Mouse (Mus musculus) heart, adult 11 months (tissue): ENCODE measurements around the gene Cdc42bpg.
"Not testable (repeated sequence)": the region's sequence is repeated elsewhere in the genome, so short reads cannot be mapped to it uniquely, and the experiment has no call there.

ENCODE experiments used
- DNase-seq: peaks from one replicate; pipeline ENCODE4 v3.0.0; 2022

The Cdc42bpg gene

DNA sequence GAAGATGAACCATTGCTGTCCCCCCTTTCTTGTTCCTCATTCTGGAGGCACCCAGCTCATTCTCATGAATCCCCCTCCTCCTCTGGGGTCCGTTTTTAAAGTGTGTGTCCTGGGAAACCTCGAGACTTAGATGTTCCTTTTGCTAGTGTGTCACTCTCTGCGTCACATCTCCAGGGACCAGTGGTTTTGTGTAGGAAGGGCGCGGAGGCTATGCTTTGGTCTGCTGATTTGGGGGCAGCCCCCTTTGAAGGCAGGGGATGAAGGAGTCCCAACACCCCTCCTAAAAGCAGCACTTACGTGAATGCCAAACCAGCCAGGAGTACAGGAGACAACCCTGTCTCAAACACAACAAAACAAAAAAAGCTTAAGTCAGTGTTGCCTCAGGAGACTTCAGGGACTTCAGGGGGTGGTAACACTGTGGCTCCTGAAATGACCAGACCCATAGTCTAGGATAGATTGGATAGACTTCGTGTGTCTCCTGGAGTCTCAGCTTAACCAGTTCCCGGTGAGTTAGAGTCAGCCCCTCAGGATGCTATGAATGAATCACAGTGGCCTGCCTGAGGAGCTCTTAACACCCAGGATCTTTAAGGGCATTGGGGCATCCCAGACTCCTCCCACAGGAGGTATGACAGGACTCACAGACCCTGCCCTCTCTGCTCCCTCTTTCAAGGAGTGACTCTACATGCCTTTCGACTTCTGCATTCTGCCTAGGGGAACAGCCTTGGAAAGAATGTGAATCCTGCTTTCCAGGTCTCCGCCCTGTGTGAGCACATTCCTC lies 28.4 kb upstream of the Cdc42bpg start:
- DNase-seq = peak; percentile 99

DNA sequence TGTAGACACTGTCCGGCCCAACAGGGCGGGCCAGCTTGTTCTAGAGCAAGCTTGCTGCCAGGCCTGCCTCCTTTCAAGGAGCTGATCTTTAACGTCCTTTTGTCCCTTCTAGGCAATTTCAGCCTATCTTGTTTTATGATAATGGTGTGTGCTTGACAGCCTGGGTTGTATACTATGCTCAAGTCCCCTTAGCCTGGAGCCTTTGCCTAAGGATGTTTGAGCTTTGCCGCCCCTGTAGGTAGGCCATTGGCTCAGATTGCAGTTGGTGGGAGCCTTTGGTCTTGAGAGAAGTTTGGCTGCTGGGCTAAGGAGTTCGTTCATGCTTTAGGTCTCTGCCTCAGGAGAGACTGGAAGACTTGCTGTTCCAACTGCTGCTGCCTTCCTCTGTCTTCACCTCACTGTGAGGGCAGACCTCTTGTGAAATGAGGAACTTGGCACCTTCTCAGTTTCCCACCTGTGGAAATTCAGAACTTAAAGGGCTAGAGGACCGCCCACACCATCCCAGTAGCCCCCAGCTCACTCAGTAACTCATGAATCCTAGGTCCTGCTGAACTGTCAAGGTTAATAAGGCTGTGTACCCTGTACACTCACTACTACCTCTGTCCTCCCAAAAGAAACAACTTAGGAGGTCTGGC lies 27.7 kb upstream of the Cdc42bpg start:
- peak; percentile 95 for DNase-seq

GRCm38 (mm10) chr19:6279481-6280144 lies 26.6 kb upstream of the Cdc42bpg start:
- DNase-seq = peak; percentile 94

DNA sequence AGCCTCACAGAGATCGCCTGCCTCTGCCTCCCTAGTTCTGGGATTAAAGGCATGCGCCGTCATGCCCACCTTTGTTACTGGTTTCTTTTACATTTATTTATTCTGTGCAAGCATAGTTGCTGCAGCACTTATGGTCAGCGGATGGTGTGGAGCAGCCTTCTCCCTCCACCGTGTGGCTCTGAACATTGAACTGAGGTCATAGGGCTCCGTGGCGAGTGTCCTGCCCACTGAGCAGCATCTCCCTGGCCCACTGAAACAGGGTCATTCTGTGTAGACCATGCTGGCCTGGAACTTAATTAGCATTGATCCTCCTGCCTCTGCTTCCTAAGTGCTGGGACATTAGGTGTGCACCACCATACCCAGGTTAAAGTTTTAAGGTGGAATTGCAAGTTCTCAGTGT lies 25.7 kb upstream of the Cdc42bpg start:
- no peak for DNase-seq

DNA sequence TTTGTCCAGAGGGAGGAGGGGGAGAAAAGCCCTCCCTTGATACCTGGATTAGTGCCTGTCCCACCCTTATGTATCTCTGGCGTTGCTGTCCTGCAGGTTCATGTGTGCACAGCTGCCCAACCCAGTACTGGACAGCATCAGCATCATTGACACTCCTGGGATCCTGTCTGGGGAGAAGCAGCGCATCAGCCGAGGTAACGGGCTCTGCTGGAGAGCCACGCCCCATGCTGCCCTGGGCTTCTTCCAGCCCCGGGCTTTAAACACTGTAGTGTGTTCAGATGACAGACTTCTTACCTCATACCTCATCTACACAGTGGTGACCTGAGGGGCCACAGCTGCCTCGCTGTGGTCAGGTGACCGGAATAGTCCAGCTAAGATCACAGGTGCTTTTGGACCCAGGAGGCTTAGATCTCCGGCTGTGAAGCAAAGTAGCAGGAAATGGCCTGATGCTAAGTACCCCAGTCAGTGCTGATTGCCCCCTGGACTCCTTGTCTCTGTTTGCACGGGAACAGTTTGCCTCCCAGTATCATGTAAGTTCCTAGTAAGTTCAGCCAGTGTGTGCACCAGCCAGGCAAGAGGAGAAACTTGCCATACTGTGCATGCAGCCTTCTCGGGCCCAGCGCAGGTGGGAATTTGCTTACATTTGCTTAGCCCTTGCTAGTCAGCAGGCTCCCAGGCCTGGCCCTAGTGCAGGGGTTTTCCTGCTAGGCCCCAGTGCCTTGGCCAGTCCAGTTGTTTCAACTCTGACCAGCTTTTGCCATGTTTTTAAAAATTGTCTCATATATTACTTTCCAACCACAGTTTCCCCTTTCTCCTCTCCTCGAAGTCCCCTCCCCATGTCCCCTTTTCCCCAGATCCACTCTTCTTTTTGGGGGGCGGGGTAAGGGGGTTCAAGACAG lies 24.9 kb upstream of the Cdc42bpg start:
- peak; percentile 93 for DNase-seq

GRCm38 (mm10) chr19:6283001-6283400 lies 23.3 kb upstream of the Cdc42bpg start:
- DNase-seq = no peak

DNA sequence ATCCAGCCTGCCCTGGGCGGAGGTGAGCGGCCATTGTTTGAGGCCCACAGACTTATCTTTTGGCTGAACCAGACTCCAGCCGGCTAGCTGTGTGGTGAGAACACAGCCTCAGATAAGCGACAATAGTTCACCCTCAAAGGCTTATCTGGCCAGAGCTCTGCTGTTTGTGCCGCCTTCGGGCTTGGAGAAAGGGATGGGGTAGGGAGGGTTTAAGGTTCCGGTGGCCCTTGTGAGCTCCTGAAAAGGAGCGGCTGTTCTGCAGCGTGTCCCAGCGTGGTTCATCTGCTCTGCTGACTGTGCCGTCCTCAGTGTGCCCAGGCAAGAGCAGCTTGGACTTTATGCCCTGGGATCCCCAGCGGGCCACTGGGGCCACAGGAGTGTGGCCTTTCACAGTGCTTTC lies 21.8 kb upstream of the Cdc42bpg start:
- peak; percentile 97 for DNase-seq

DNA sequence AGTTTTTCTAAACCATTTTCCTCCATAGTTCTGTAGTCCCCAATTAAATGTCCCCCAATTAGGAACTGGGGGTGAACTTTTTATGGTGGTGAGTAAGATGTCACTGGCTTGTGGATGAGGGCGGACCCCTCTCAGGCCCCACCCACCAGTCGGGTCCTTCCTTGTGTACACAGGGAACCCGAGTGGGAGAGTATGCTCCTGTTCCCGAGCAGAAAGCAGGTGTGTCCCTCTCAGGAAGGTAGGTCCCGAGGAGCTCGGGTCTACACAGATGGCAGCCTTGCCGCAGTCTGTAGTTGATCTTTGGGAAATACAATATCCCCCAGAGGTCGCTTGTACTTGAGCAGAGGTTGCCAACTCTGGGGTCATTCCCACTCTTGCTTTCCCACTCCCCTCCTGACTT lies 21.0 kb upstream of the Cdc42bpg start:
- peak; percentile 93 for DNase-seq

GRCm38 (mm10) chr19:6285632-6286433 lies 20.4 kb upstream of the Cdc42bpg start:
- peak; percentile 96 for DNase-seq

DNA sequence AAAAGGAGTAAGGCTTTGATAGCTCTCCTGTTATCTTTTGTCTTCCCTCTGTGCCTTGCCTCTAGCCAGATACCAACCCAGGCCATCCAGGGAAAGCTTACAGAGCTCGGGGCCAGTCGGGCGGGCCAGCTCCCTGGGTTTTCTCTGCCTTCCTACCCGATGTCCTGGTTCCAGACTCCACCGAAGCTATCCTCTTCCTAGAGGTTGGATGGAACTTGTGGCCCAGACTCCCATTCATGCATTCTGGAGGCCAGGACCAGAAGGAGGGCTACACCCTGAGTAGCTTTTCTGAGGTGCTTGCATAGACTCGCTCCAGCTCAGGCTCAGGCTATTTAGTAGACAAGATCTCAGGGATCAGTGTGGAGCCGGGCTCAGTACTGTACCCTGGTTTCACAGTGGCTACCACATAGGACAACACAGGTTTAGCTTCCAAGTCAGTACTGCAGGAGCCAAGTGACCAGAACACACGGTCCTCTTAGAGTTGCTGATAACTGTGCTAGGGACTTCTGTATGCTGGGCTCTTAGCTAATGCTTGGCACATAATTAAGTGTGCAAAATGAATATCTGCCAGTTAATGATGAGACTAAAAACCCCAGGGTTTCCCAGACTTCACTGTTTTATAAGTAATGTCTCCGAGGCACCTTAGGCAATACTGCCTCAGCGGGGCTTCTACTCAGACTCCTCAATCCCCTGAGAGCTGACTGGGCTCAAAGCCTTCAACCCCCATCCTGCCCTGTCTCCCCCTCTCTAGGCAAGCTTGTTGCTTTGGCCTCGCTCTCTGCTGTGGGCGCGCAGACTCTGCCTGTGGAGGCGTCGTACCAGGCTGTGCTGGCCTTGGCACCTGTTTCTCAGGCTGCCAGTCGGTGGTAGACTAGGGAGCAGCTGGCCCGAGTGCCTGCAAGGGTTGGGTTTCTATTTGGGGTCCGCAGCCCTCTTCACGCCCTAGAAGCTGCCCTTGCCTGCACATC lies 19.5 kb upstream of the Cdc42bpg start:
- peak; percentile 99 for DNase-seq

DNA sequence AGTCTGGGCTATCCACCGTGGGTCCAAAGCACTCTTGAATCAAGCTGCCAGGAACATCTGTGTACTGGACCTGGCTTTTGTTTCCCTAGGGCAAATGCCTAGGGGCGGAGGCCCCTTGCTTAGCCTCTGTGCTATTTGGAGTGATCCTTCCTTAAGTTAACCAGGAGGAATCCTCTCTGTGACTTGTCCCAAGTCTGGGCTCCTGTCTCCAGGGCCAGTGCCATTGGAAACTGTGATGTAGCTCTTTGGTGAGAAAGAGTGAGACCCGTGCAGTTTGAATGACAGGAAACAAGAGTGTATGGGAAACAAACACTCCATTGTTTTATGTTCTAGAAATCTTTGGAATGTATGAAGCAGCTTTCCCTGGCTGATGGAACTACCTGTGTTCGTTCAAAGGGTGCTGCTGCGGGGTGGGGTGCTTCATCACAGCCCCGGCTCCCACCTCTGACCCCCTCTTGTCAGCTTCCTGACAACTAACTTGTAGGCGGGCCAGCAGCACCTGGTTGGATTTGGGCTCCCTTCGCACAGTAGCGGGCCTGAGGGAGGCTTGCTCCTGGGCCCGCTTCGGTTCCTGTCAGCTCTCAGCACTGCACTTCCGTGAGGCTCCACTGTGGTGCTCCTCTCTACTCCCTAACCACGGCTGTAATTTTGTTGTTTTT lies 17.9 kb upstream of the Cdc42bpg start:
- DNase-seq = peak; percentile 98

GRCm38 (mm10) chr19:6289696-6290238 lies 16.5 kb upstream of the Cdc42bpg start:
- DNase-seq = peak; percentile 94

- DNase-seq = not testable (repeated sequence)
Measured at GRCm38 (mm10) chr19:6290720-6291116, 15.5 kb upstream of the Cdc42bpg start.

DNA sequence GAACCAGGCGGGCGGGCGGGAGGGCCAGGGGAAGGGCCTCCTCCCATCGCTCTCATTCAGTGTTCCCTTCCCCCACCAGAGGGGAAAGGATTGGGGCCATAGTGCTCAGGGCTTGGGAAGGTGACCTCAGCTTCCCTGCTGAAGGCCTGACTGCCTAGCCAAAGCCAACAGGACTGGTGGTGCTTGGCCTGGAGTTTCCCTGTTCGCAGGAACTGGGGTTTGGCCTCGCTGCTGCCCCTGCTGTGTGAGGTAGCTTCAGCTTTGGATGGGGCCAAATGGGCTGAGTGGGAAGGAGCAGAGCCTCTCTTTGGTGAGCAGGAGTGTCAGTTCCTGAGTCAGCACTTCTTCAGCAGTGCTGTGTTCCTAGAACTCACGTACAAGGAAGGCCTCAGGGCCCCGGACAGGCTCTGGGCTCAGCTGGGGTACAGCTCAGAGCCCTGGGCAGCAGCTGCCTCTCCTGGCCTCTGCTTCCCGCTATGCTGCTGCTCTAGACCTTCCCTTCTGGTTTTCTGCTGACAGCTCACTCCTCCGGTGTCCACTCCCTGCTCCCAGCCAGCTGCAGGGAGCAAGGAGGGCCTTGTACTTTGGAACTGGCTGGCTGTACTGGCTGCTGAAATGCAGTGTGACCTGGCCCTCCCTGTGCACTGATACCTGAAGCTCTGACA lies 15.0 kb upstream of the Cdc42bpg start:
- DNase-seq = peak; percentile 99

GRCm38 (mm10) chr19:6292262-6292661 lies 14.0 kb upstream of the Cdc42bpg start:
- no peak for DNase-seq

DNA sequence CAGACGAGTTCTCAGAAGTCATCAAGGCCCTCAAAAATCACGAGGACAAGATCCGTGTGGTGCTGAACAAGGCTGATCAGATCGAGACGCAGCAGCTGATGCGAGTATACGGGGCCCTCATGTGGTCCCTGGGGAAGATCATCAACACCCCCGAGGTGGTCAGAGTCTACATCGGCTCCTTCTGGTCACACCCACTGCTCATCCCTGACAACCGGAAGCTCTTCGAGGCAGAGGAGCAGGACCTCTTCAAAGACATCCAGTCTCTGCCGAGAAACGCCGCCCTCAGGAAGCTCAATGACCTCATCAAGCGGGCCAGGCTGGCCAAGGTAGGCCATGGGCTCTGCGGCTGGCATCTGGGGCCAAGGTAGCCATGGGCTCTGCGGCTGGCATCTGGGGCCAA lies 12.0 kb upstream of the Cdc42bpg start:
- DNase-seq = peak; percentile 94

- no peak for DNase-seq
Measured at GRCm38 (mm10) chr19:6296551-6297210, 9.6 kb upstream of the Cdc42bpg start.

- peak; percentile 98 for DNase-seq
Measured at GRCm38 (mm10) chr19:6297641-6298040, 8.6 kb upstream of the Cdc42bpg start.

GRCm38 (mm10) chr19:6299003-6299402 lies 7.3 kb upstream of the Cdc42bpg start:
- DNase-seq = no peak
